Mouse (Mus musculus): ENCODE measurements at regions not wholly inside any gene's neighbourhood (a gene's known extent, or its start where the extent isn't known, plus 50 kb on each side); places are given as distances from the start of the nearest gene placed in this dataset.

DNA sequence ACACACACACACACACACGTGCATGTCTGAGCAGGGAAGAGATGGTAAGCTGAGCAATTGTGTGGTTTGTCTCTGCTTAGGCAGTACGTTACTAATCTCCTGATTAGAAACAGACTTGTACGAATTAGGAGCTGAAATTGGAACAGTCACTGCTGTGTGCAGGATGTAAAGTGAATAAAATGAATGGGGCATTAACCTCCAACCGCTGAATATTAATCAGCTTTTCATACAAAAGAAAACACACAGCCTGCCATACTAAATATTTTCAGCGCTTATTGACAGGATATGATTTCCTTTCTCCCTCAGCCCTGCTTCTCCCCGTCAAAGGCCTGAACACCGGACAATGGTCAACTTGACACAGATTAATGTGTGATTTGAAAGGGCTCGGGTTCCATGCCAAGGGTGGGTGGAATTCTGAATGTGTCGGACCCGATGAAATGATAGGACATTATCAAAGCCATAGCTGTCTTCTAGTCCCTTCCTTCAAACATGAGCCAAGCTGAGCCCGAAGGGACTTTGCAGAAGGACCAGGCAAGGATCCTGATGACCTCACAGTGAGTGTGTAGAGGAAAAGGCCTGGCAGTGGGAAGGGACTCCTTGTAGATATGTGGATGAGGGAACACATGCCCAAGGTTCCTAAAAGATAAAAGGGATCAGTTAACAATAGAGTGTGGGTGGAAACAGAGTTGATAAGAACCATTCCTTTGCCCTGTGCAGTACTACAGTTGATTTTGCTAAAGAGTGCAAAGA is 124.4 kb upstream of the Sox9 start:
- ATAC-seq (ENCODE audit: extremely low read depth, insufficient number of reproducible peaks, low FRiP score, poor library complexity, severe bottlenecking): no peak

DNA sequence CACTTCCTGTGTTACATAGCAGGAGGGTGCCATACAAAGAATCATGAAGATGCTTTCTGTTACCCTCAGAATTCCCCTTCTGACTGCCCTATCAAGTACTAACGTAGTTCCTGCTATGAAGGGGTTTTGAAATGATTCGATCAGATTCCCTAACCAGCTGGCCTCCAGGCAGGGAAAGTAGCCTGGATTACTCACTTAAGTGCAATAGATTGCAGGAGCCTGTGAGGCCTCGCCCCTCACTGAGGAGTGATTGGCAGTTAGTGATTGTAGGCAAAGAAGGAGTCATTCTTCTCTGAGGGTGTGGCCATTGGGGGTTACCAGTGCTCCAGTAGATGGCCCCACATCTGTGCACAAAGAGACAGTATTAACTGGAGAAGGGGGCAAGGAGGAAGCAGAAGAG is 122.1 kb upstream of the Sox9 start:
- ATAC-seq (ENCODE audit: extremely low read depth, insufficient number of reproducible peaks, low FRiP score, poor library complexity, severe bottlenecking): no peak

- no peak for ATAC-seq (ENCODE audit: extremely low read depth, insufficient number of reproducible peaks, low FRiP score, poor library complexity, severe bottlenecking)
Observed at GRCm38 (mm10) chr11:112661426-112661825, 120.6 kb upstream of the Sox9 start.

DNA sequence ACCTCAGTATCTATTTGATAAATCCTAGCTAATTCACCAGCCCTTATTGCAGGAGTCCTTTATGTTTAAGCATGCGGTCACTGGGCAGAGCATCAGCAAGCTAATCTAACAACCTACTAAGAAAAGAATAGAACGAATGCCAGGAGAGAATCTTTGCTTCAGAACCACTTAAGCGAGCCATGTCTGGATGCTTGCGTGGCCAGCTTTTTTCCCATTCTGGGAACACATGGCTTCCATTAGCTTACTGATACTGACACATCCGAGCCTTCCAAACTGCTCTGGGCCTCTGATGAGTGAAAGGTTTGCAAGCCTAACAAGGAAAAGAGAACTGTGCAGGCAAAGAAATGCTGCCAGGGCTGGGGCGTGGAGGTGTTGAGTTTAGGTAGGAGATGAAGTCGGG is 114.7 kb upstream of the Sox9 start:
- ATAC-seq (ENCODE audit: extremely low read depth, insufficient number of reproducible peaks, low FRiP score, poor library complexity, severe bottlenecking): no peak

DNA sequence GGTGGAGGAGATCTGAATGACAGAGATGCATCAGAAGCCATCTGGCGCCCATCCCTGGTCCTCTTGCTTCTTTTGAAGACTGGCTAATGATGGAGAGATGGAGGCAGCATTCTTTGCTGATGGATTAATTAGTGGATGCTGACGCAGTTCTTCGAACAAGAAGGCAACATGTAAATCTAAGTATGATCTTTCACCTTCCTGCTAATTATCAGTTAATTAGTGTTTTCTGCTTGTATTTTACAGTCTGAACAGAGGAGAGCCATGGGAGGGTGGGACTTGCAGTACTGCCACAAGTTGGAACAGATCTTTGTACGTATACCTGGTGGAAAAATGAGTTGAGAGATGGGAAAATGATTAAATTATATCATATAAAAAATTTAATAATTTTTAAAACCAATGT is 109.9 kb upstream of the Sox9 start:
- no peak for ATAC-seq (ENCODE audit: extremely low read depth, insufficient number of reproducible peaks, low FRiP score, poor library complexity, severe bottlenecking)

DNA sequence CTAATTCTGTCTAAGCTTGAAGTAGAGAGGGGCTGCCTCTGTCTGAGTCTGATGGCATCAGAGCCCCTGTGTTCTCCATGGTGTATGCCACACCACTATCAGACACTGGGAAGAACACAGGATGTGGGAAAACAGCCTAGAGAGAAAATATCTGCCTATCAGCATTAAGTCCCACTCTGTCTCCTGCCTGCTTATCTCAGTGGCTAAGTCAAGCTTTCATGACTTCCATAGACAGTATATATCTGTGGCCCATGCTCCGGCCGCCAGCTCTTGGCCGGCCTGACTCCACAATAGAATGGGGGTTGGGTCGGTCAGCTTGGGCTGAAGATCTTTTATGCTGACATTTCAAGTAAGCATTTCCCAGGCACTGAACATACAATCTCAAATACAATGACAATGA is 92.0 kb upstream of the Sox9 start:
- ATAC-seq (ENCODE audit: extremely low read depth, insufficient number of reproducible peaks, low FRiP score, poor library complexity, severe bottlenecking): no peak

DNA sequence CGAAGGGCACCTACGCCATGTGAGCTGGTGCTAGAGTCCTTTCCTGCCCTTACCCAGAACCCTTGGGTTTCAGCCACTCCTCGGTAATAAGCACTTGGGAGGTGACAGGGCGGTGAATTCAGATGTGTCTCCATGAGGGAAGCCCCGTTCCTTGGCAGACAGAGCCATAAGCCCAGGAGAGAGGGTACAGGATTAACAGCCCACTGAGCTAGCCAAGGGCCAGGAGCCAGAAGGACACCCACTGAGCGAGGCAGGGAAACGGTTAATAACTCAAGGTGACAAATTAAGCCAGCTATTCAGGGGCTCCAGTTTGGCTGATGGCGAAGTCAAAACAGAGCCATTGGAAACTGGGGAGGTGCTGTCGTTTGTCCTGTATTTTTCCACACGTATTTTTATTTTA is 75.9 kb upstream of the Sox9 start:
- no peak for ATAC-seq (ENCODE audit: extremely low read depth, insufficient number of reproducible peaks, low FRiP score, poor library complexity, severe bottlenecking)

DNA sequence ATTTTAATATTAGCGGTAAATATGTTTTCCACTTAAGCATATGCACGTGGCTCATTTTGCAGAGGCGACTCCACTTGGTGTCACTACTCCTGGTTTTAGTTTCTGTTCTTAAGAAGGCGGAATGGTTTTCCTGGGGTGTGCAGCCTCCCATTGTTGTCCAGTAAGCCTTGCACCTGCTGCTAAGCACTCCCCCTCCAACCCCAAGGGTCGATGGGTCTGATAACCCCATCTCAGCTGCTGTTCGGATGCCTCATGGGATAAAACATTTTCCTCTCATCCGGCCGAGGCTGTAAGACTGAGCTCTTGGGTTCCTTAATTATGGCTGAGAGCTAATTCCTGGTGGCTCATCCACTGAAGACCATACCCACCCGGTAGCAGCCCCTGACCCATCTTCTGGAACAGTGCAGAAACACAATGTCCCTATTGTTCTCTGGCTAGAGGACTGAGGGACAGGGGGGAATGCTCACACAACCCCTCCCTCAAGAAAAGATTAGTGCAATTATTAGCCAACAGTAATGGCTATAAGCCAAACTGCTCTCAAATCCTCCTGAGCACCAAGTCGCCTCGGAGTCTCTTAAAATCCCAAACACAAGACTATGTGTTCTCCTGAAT is 73.8 kb upstream of the Sox9 start:
- no peak for ATAC-seq (ENCODE audit: extremely low read depth, insufficient number of reproducible peaks, low FRiP score, poor library complexity, severe bottlenecking)

DNA sequence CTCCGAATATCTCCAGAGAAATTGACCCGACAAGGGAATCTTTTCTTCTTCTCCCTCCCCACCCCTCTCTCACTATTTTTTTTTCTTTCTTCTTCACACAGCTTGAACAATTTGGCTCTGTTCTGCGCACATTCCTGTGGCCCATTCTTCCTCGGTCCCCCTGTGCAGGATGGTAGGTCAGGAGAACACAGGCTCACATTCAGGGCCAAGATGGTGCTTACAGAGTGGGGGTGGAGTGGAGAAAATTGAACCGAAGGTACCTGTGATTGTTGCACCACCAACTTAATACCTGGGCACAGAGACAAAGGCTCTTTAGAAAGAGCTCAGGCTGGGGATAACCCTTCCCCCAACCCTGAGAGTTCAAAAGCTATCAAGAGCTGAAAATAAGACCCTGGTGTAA is 70.4 kb upstream of the Sox9 start:
- no peak for ATAC-seq (ENCODE audit: extremely low read depth, insufficient number of reproducible peaks, low FRiP score, poor library complexity, severe bottlenecking)

GRCm38 (mm10) chr11:112718547-112718946 is 63.5 kb upstream of the Sox9 start:
- no peak for ATAC-seq (ENCODE audit: extremely low read depth, insufficient number of reproducible peaks, low FRiP score, poor library complexity, severe bottlenecking)

DNA sequence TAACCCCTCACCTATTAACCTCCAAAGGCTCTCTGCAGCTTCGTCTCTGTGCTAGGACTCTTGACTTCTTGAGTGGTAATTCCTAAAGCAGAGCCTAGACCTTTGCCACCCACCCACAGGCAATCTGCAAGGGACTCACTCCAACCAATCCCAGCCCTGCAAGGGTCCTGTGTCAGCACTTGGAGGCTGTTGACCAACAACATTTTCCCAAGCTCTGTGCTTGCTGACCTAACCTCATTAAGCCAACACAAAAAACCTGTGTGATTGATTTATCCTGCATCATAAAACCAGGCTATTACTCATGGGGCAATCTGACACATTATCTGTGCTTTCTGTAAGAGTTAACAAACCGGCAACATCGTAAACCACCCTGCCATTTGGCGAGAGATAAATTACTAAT is 61.4 kb upstream of the Sox9 start:
- no peak for ATAC-seq (ENCODE audit: extremely low read depth, insufficient number of reproducible peaks, low FRiP score, poor library complexity, severe bottlenecking)

- no peak for ATAC-seq (ENCODE audit: extremely low read depth, insufficient number of reproducible peaks, low FRiP score, poor library complexity, severe bottlenecking)
Observed at GRCm38 (mm10) chr11:112722936-112723335, 59.1 kb upstream of the Sox9 start.

DNA sequence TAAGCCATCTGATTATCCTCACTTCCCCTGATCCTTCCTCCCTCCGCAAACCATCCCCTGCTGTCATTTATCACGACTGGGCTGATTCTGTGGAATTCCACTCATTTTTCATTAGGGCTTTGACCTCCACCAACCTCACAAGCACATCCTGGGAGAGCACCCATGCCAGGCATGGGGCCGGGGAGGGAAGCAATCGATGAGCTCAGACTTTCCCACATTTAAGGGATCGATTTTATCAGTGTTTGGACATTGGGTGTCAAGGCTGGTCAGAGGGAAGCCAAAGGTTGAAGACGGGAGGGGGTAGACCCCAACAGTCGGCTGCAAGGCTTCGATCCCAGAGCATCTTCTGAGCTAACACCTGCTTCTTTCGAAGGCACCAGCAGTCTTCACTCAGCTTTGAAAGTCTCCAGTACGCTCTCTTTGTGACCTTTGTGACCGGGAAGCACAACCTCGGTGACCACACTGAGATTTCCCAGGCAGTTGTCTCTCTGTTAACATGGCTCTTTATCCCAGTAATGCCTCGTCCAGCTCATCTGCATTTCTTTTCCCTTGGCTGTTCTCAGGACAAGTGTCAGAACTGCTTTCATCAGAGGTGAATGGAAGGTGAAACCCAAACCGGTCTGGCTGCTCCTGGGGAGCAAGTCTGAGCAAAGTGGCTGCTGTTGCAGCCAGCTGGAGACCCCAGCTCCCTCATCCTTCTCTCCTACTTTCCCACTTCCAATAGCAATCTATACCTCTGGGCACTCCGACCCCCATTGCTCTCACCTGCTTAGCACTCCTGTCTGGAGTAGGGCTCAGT is 53.7 kb upstream of the Sox9 start:
- ATAC-seq (ENCODE audit: extremely low read depth, insufficient number of reproducible peaks, low FRiP score, poor library complexity, severe bottlenecking): no peak

Measured in neutrophil, adult 5-6 weeks (primary cell).